Mouse (Mus musculus) small intestine, adult 2 months (tissue): ENCODE measurements around the gene Mid1. TPM values are rescaled to one million over a fixed set of nuclear protein-coding genes. Genes with fewer than 3 reads are reported as not detected.

ENCODE experiments used
- H3K27ac ChIP-seq: fragments of 200-500 bp; 2 replicates; pipeline ENCODE4 v1.5.1; 2012; ENCODE audit warnings: low read depth, low read length, control low read depth, inconsistent platforms; ENCODE audit not compliant: insufficient read depth
- H3K27me3 ChIP-seq: fragments of 200-500 bp; 2 replicates; pipeline ENCODE4 v1.6.1; 2012; ENCODE audit warnings: mild to moderate bottlenecking, moderate library complexity, low read length, inconsistent platforms; ENCODE audit not compliant: control insufficient read depth, insufficient read depth
- H3K36me3 ChIP-seq: fragments of 200-500 bp; 2 replicates; pipeline ENCODE4 v1.6.1; 2012; ENCODE audit warnings: mild to moderate bottlenecking, low read length, control low read depth, inconsistent platforms; ENCODE audit not compliant: control insufficient read depth, insufficient read depth
- H3K4me1 ChIP-seq: fragments of 200-500 bp; 2 replicates; pipeline ENCODE4 v1.6.1; 2012; ENCODE audit warnings: low read length, inconsistent platforms, mixed read lengths; ENCODE audit not compliant: control insufficient read depth, insufficient read depth, insufficient read length
- H3K4me3 ChIP-seq: fragments of 200-500 bp; 2 replicates; pipeline ENCODE4 v1.5.1; 2012; ENCODE audit warnings: low read depth, mild to moderate bottlenecking, control low read depth, inconsistent platforms, low read length, moderate library complexity
- CTCF ChIP-seq: fragments of 200-500 bp; IDR thresholded peaks from 2 replicates; pipeline ENCODE4 v1.5.1; 2012; ENCODE audit warnings: low read depth, mild to moderate bottlenecking, control low read depth, inconsistent platforms, low read length, moderate library complexity, mixed read lengths; ENCODE audit not compliant: insufficient replicate concordance, insufficient read length; ENCODE audit errors: extremely low read depth
- POLR2A ChIP-seq: fragments of 200-500 bp; IDR thresholded peaks from 2 replicates; pipeline ENCODE4 v1.6.1; 2012; ENCODE audit warnings: low read depth, mild to moderate bottlenecking, control low read depth, inconsistent platforms, low read length, moderate library complexity
- WGBS: fragments of 180-500 bp; shearing (Covaris S2); methylation state at CpG from one replicate; pipeline ENCODE4 v1.1.7; 2018; 5-methylcytosine and 5-hydroxymethylcytosine counted together
- polyA plus RNA-seq: library from polyadenylated mRNA; depleted of rRNA; stranded (reverse); fragments of >200 nt; gene quantifications from 2 replicates; pipeline ENCODE4 v1.2.3, GENCODE M21; 2012; rRNA removed

The Mid1 gene
- 6.2 and 10.8 TPM in 2 replicates for polyA plus RNA-seq

GRCm38 (mm10) chrX:169685131-169685530, at the start of gene Mid1:
Gene Mid1, plus strand, starts transcription at chrX:169685199.
- Histone ChIP-seq H3K27ac (peak within 1 kb of the TSS; percentile 46; the same call in 1 of the 2 replicates), H3K4me3 (peak within 1 kb of the TSS; percentile 67), H3K36me3 (no peaks in the 10 kb centered on the region), H3K27me3 (no peaks in the 10 kb centered on the region), H3K4me1 (no peaks in the 10 kb centered on the region)
- TF ChIP-seq POLR2A (no peak), CTCF (no peak)
- WGBS = 14% methylated on average over 10 of the region's 10 CpGs

DNA sequence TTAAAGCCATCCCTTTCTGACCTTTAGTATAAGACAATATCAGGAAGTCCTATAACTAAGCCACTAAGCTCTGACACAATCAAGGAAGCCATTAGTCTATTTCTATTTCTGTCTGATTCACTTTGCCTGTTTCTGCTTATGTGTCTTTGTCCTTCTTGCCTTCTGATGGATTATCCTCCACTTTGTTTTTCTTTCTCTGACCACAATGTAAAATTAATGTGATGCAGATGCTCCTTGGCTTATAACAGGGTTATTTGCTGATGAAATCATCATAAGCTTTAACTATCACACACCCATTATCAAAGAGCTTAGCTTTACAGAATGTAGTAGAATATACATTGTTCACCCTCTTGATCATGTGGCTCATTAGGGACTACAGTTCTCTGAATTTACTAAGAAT, 11.9 kb upstream of the Mid1 start:
- TF ChIP-seq CTCF = no peak
- no peak for TF ChIP-seq POLR2A

GRCm38 (mm10) chrX:169676313-169676712, 8.7 kb upstream of the Mid1 start:
- WGBS = 24% methylated on average over 4 of the region's 4 CpGs
- Histone ChIP-seq H3K4me1 (no peaks in the 10 kb centered on the region), H3K27ac (no peak overlapping the region), H3K4me3 (no peak overlapping the region), H3K27me3 (no peaks in the 10 kb centered on the region), H3K36me3 (no peaks in the 10 kb centered on the region)
- TF ChIP-seq CTCF = no peak
- TF ChIP-seq POLR2A = no peak

More for the DNA sequence above, 11.9 kb upstream of the Mid1 start:
- Histone ChIP-seq H3K27me3 (no peaks in the 10 kb centered on the region), H3K36me3 (no peaks in the 10 kb centered on the region), H3K4me1 (no peaks in the 10 kb centered on the region), H3K4me3 (no peak overlapping the region), H3K27ac (no peak overlapping the region)

DNA sequence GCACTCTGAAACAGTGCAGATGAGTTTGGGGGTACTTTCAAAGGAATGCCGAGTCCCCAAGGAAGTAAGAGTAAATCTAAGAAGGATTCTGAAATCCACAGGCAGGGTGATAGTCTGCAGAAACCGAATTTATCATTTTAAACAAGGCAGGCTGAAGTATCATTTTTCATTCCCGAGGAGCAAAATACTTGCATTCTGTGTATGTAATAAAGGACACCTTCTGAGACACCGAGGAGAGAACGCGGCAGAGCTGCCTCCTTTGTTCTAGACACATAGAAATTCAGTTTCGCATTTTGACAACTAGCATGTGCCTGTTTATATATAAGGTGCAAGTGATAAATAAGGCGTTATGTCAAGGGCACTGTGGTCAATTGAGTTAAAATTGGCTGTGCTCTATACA, 732 bp downstream of the Mid1 start:
- H3K4me3 ChIP-seq = no peak overlapping the region
- H3K27ac ChIP-seq = no peak overlapping the region
- TF ChIP-seq POLR2A = no peak
- TF ChIP-seq CTCF = no peak
- no peaks in the 10 kb centered on the region for H3K4me1 ChIP-seq
- no peaks in the 10 kb centered on the region for H3K27me3 ChIP-seq
- H3K36me3 ChIP-seq = no peaks in the 10 kb centered on the region
- 22% methylated on average over 8 of the region's 8 CpGs for WGBS

DNA sequence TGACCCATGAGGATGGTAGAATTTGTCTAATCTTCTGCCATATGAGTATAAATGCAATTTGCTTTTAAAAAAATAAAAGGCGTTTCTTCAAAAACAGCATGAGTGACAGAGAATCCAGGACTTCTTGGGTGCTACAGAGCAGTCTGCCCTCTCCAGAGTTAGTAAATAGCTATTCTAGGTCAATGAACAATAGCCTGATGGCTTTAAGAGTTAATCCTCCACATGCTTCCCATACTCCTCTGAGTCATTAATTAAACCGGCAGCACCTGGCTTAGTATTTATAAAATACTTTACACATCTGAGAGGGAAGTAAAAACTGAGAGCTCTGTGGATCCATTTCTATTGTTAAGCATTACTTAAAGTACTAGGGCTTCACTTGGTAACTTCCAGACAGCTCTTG, 6.2 kb downstream of the Mid1 start:
- 46% methylated on average over 2 of the region's 2 CpGs for WGBS
- no peaks in the 10 kb centered on the region for H3K4me1 ChIP-seq
- H3K27me3 ChIP-seq = no peaks in the 10 kb centered on the region
- H3K36me3 ChIP-seq = no peaks in the 10 kb centered on the region
- H3K4me3 ChIP-seq = no peak overlapping the region
- H3K27ac ChIP-seq = no peak overlapping the region
- TF ChIP-seq POLR2A = no peak
- no peak for TF ChIP-seq CTCF

GRCm38 (mm10) chrX:169691675-169692074, 6.7 kb downstream of the Mid1 start:
- Histone ChIP-seq H3K4me1 (no peaks in the 10 kb centered on the region), H3K36me3 (no peaks in the 10 kb centered on the region), H3K27me3 (no peaks in the 10 kb centered on the region), H3K4me3 (no peak overlapping the region), H3K27ac (no peak overlapping the region)
- TF ChIP-seq CTCF (no peak), POLR2A (no peak)
- 34% methylated on average over 2 of the region's 2 CpGs for whole genome bisulfite sequencing

DNA sequence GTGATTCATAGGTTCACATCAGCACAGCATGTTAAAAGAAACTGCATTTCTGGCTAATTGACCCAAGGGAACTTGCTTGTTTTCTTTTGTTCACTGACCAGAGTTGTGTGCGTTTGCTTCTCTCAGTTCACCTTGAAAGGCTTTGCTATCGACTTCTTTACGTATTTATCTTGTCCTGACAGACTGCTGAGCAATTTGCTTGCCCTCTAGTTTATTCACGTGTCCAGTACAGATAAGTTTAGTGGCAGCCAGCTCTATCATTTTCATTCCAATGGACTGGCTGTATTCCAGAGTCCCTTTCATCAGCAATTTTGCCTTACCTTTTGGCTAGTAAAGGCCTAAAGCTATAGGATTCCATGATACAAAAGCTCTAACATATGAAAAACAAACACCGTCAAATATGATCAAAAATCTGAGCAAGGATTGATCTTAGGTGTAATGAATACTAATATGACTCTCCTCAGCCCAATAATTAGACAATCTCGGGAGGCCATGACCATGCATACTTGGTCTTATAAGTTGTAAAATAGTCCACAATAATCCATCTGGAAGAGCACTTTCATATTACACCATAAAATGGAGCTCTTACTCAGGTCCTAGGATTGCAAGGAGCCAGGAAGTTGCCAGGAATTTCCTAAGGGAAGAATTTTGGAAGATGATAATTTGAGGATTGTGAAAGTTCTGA, 7.4 kb downstream of the Mid1 start:
- Histone ChIP-seq H3K36me3 (no peaks in the 10 kb centered on the region), H3K4me3 (no peak overlapping the region), H3K4me1 (no peaks in the 10 kb centered on the region), H3K27ac (no peak overlapping the region), H3K27me3 (no peaks in the 10 kb centered on the region)
- WGBS = 52% methylated on average over 6 of the region's 6 CpGs
- TF ChIP-seq POLR2A = no peak
- no peak for TF ChIP-seq CTCF
